Mouse (Mus musculus) erythroblast, adult 5-6 weeks (primary cell): ENCODE data around the gene Fuk. TPM values are rescaled to one million over a fixed set of nuclear protein-coding genes. Genes with fewer than 3 reads are reported as not detected.

Experiments used
- total RNA-seq, 2 experiments: library from RNA; stranded (forward) in 1 of 2; stranded (reverse) in 1 of 2; fragments of 150-400 nt in 1 of 2; fragments of 200-764, 138-1000 nt in 1 of 2; gene quantifications; 2 replicates each; pipeline versions ENCODE4 v1.2.3 to v1.2.4; 2015 to 2017; ENCODE audit warnings: low replicate concordance in 2 of 2

Gene Fuk
- total RNA-seq, 2 experiments from 2014 or later = 0.58 to 0.68 TPM

Other genes starting within 250 kb of the Fuk start
- gene Mtss1l, start 181.0 kb downstream of the Fuk start, total RNA-seq (2015; ENCODE audit: low replicate concordance) = not detected in 2 replicates
- gene Mtss1l, start 181.0 kb downstream of the Fuk start, total RNA-seq (2017; ENCODE audit: low replicate concordance) = 0.26 TPM in 1 of 2 replicates, not detected in the other
- not detected in 2 replicates for gene Il34, start 96.6 kb downstream of the Fuk start, total RNA-seq (2015; ENCODE audit: low replicate concordance)
- 0.43 TPM in 1 of 2 replicates, not detected in the other for gene Il34, start 96.6 kb downstream of the Fuk start, total RNA-seq (2017; ENCODE audit: low replicate concordance)
- 3.6 and 8.1 TPM in 2 replicates for gene Cog4, start 55.9 kb downstream of the Fuk start, total RNA-seq (2015; ENCODE audit: low replicate concordance)
- 25.8 and 42.4 TPM in 2 replicates for gene Cog4, start 55.9 kb downstream of the Fuk start, total RNA-seq (2017; ENCODE audit: low replicate concordance)
- gene Sf3b3, start 55.7 kb downstream of the Fuk start, total RNA-seq (2015; ENCODE audit: low replicate concordance) = 28.8 and 50.5 TPM in 2 replicates
- gene Sf3b3, start 55.7 kb downstream of the Fuk start, total RNA-seq (2017; ENCODE audit: low replicate concordance) = 41.1 and 52.9 TPM in 2 replicates
- gene St3gal2, start 17.4 kb upstream of the Fuk start, total RNA-seq (2015; ENCODE audit: low replicate concordance) = 60.1 and 66.5 TPM in 2 replicates
- gene St3gal2, start 17.4 kb upstream of the Fuk start, total RNA-seq (2017; ENCODE audit: low replicate concordance) = 66.0 and 95.1 TPM in 2 replicates
- 13.1 and 31.6 TPM in 2 replicates for gene Ddx19a, start 95.3 kb upstream of the Fuk start, total RNA-seq (2015; ENCODE audit: low replicate concordance)
- gene Ddx19a, start 95.3 kb upstream of the Fuk start, total RNA-seq (2017; ENCODE audit: low replicate concordance) = 9.5 and 13.1 TPM in 2 replicates
- gene Ddx19b, start 129.3 kb upstream of the Fuk start, total RNA-seq (2015; ENCODE audit: low replicate concordance) = 0.77 and 1.3 TPM in 2 replicates
- gene Ddx19b, start 129.3 kb upstream of the Fuk start, total RNA-seq (2017; ENCODE audit: low replicate concordance) = 2.5 and 3.2 TPM in 2 replicates
- 12.3 and 23.1 TPM in 2 replicates for gene Aars, start 130.7 kb upstream of the Fuk start, total RNA-seq (2015; ENCODE audit: low replicate concordance)
- 35.3 and 49.5 TPM in 2 replicates for gene Aars, start 130.7 kb upstream of the Fuk start, total RNA-seq (2017; ENCODE audit: low replicate concordance)
- 6.5 and 7.3 TPM in 2 replicates for gene Exosc6, start 153.9 kb upstream of the Fuk start, total RNA-seq (2015; ENCODE audit: low replicate concordance)
- gene Exosc6, start 153.9 kb upstream of the Fuk start, total RNA-seq (2017; ENCODE audit: low replicate concordance) = not detected in 2 replicates
- gene Clec18a, start 189.9 kb upstream of the Fuk start, total RNA-seq (2015; ENCODE audit: low replicate concordance) = not detected in 2 replicates
- gene Clec18a, start 189.9 kb upstream of the Fuk start, total RNA-seq (2017; ENCODE audit: low replicate concordance) = not detected in 2 replicates
- gene Pdpr, start 192.1 kb upstream of the Fuk start, total RNA-seq (2015; ENCODE audit: low replicate concordance) = 1.5 and 5.0 TPM in 2 replicates
- gene Pdpr, start 192.1 kb upstream of the Fuk start, total RNA-seq (2017; ENCODE audit: low replicate concordance) = 3.6 and 4.8 TPM in 2 replicates